Mouse (Mus musculus) heart, postnatal 0 days (tissue): ENCODE measurements around the gene Akr1c19.

Source experiments
- CTCF ChIP-seq: IDR thresholded peaks from 2 replicates; pipeline ENCODE4 v1.5.1; 2016; ENCODE audit warnings: antibody characterized with exemption, control low read depth, low read depth
- EP300 ChIP-seq: IDR thresholded peaks from 2 replicates; pipeline ENCODE4 v1.6.1; 2016; ENCODE audit warnings: antibody characterized with exemption, low read depth

DNA sequence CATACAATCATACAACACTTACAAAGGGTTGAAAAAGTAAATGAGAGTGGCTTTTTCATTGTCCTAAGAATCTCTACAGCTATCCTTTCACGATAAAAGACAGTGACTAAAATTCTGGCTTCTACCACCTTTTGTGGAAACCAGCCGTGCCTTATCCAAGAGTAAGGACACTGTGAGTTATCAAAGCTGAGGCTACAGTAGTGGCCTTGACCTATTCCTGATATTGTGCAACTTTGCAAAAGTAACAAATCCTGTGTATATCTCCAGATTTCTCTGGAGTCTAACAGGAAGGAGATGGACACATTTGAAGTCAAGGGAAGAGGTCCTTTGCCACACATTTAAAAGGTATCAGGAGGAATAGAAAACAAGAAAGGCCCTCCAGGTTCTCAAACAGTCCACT is 49.0 kb downstream of the Akr1c19 start:
- no peak for TF ChIP-seq EP300
- TF ChIP-seq CTCF: no peak
